Mouse (Mus musculus) bone marrow, adult 2 months (tissue): ENCODE results near the gene Med16.

Experiments
- CTCF ChIP-seq: fragments of 200-500 bp; IDR thresholded peaks from 2 replicates; pipeline ENCODE4 v1.5.1; 2011; ENCODE audit warnings: low read length, control low read depth; ENCODE audit not compliant: control insufficient read depth, insufficient read depth
- POLR2A ChIP-seq: fragments of 200-500 bp; IDR thresholded peaks from 2 replicates; pipeline ENCODE4 v1.6.1; 2011; ENCODE audit warnings: low read depth, mild to moderate bottlenecking, control low read depth, low read length, borderline replicate concordance; ENCODE audit not compliant: control insufficient read depth

DNA sequence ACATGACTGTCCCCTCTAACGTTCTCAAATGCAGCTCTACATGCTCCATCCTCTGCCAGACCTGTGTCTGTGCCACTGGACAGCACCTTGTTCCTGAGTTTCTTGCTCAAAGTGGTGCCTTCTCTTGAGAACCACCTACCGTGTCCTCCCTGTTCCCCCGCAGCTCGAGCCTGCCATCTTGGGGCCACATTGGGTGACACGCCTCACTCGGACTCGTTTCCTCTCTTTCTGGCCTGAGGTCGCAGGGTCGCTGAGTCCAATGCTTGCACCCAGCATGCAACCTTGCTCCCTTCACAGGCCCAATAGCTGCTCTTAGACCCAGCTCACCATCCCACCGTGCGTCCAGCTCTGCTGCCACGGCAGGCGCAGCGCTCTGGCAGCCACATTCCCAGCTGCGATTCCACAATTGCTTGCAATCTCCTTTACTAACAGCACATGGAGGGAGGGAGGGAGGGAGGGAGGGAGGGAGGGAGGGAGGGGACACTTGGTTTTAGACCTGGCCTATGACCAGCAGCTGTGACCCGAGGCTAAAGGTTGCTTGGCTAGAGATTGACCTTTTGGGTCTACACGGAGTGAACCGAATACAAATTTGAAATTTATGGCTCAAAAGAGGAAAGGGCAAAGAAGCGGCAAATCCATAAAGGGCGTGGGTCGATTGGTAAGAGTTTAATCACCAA is 49.6 kb upstream of the Med16 start:
- TF ChIP-seq CTCF (peak; percentile 99), POLR2A (no peak)
